Mouse (Mus musculus) adrenal gland, postnatal 14 days (tissue): ENCODE data around the gene Uqcrh. TPM values are rescaled to one million over a fixed set of nuclear protein-coding genes. Genes with fewer than 3 reads are reported as not detected.

Experiments
- DNase-seq: peaks from one replicate; pipeline ENCODE4 v3.0.0; 2021; ENCODE audit warnings: mixed read lengths
- total RNA-seq: library from RNA; stranded (reverse); gene quantifications from 2 replicates; pipeline ENCODE4 v1.2.3, GENCODE M21; 2021

Gene Uqcrh
- total RNA-seq, 1 experiment from 2014 or later = 944 TPM

DNA sequence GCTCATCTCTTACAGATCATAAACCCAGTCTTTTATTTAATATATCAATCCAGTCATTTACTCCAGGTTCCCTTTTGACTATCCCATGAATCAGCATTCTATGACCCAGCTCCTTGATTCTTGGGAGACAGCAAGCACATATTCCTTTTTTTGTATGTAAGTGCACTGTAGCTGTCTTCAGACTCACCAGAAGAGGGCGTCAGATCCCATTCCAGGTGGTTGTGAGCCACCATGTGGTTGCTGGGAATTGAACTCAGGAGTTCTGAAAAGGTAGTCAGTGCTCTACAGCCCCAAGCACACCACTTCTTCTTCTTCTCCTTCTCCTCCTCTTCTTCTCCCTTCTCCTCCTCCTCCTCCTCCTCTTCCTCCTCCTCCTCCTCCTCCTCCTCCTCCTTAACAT, 17.3 kb downstream of the Uqcrh start:
- no peak for DNase-seq

DNA sequence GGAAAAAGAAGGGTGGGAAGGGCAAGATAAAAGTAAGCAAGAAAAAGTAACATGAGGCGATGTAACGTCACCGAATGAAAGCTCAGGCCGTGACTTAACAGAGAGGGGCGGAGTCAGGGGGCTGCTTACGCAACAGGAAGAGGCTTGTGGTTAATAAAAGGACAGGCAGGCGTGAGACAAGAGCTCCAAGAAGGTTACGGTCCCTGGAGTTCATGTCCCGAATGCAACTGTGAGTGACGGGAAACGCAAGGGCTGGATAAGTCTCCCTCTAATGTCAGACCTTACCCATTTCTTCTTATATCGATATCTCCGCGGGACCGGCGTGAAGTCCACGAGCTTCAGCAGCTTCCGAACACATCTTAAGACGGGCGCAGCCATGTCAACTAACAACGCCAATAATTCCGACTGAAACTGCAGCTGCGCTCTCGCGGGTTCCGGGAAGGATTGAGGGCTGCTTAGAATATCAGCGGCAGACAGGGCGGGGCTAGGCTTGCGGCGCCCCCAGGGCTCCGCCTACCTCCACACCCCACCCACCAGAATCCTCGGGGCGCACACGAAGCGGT, 21.4 kb downstream of the Uqcrh start, which contains the start of gene Nsun4:
Nsun4 (minus strand) TSS at position 478 of the 563 bp plus-strand sequence.
- DNase-seq = peak; percentile 95

DNA sequence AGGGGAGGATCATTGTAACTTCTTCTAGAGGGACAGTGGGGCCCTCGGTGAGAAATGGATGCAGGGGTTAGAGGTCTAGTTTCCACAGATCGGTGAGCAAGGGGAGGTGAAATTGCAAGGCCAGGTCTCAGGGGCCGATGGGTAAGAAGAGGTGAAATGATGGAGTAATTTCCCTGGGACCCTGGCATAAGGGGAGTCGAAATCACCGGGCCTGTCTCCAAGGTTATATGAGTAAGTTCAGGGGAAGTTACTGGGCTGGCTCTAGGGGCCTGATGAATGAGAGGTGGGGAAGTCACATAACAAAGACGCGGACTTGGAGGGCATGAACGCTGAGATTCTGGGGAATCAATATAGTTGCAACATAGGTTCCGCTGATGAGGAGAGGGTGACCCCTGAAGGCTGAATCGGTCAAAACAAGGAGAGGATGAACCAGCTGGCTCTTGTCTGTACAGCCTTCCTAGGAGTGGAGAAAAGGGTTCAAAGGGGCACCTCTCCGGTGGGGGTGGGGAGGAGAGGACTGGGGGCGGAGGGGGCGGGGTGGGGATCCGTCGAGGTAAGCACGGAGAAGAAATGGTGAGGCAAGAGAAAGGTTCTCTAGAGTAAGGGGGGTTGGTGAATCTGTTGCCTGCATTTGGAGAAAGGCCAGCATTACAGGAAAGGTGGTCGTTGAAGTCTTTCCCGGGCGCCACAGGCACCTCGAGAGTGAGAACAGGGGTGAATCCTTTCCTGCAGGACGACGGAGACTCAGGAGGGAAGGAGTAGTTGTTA, 22.2 kb downstream of the Uqcrh start:
- peak; percentile 32 for DNase-seq

DNA sequence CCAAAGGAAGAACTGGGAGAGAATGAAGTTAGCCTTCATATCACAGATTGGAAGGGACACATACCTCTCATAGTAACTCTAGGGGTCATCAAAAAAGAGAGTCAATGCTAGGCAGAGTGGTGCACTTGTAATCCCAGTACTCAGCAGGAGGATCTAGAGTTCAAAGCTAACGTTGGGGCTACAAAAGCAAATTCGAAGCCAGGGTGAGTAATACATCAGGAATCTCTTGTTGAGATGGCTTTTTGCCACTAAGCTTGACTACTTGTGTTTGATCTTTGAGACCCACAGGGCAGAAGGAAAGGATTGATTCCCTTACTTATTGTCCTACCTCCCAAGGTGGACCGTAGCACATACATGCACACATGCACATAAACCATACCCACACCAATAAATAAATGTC, 25.7 kb downstream of the Uqcrh start:
- DNase-seq = no peak

DNA sequence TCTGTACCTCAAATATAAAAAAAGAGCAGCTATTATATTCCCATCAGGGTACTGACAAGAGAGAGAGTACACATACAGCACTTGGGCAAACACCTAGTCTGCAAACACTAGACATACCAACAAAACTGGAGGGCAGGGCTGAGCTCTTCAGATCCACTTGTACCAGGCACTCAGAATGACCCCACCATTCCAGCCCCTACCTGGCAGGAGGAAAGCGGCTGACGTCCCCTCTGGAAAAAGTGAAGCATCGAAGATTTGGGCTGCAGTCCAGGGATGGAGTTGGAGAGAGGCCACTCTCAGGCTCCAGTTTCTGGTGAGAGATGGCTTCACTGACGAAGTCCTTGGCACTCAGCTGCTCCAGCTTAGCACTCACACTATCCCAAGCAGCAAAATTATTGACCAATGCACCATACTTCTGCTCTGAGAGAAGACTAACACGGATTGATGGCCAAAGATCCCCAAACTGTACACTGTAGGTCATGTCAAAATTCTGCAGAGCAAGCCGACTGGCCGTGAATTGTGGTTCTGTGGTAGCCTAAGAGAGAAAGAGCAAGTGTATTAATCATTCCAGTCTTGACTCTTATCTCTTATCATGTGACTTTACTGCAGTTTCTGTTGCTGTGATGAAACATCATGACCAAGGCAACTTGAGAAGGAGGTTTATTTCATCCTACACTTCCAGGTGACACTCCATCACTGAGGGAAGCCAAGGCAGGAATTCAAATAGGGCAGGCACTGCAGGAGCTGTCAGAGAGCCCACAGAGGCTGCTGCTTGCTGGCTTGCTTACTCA, 26.5 kb downstream of the Uqcrh start:
- DNase-seq = peak; percentile 37

GRCm38 (mm10) chr4:116047681-116048080, 27.2 kb downstream of the Uqcrh start:
- no peak for DNase-seq

- DNase-seq = no peak
Measured at GRCm38 (mm10) chr4:116046604-116047003, 28.3 kb downstream of the Uqcrh start.

DNA sequence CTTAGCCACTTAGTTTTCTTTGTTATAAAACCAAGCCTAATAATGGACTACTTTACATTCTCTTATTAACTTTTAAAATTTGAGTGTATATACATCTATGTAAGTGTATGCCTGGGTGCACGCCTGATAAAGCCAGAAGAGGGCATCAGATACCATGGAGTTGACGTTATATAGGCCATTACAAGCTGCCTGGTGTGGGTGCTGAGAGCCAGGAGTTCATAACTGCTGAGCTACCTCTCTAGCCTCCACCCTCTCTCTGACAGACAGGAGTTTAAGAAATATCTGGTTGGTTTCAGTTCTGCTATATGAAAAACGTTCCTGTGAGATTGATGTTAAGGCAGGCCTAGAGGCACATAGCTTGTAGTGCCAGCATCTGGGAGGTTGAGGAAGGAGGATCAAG, 32.7 kb downstream of the Uqcrh start:
- no peak for DNase-seq

GRCm38 (mm10) chr4:116040466-116040865, 34.4 kb downstream of the Uqcrh start:
- no peak for DNase-seq

- DNase-seq = no peak
Measured at GRCm38 (mm10) chr4:116033374-116033773, 41.5 kb downstream of the Uqcrh start.

DNA sequence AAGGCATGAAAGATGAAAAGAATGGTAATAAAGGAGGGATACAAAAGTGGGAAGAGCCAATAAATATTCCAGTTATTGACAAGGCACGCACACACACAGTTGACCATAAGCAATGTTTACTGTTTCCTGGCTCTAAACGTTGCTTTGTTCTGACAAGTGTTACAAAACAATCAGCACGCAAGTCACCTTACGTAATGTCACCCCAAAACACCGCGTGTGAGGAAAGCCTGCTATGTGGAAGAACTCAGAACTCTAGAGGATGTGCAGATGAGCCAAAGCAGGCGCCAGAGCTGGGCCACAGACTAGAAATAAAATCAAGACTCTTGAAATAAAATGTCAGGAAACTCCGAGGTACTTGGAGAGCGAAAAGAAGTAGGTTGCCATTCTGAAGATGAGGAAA, 42.0 kb downstream of the Uqcrh start:
- DNase-seq = no peak

DNA sequence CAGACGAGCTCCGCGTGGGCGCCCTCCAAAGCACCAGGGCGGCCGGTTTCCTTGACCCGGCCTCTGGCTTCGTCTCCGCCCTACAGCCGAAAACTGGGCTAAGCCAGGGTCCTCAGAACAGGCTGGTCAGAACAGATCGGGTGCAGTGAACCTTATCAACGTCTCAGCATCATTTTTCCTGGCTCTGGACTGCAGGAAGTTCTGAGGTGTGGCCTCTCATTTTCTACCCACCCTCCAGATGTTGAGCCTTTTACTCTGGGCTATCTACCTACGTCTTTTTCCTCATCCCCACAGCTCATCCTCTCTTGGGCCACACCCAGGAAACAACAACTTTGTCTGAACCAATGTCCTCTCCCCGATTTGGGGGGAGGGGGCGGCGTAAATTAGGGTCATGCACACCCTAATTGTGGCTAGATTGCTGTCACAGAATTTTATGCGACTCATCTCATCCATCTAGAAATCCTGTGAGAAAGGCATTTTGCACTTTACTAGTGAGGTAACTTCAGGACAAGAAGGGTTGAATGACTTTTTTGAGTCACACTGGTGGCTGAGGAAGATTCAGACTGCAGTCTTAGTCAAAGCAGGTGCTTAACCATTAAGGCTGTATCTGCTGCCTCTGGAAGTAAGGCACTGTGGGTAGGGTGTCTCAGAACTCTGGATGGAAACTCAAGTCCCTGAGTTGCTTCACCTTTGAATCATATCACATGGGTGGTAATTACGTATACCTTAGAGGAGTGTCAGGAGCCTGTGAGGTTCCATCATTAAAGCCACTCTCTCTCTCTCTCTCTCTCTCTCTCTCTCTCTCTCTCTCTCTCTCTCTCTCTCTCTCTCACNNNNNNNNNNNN, 56.7 kb downstream of the Uqcrh start, which contains the start of gene Faah:
Faah (minus strand) TSS at position 25 of the 845 bp plus-strand sequence.
- no peak for DNase-seq

GRCm38 (mm10) chr4:116017300-116017901, 57.5 kb downstream of the Uqcrh start:
- DNase-seq = peak; percentile 90

Other genes with a start within 250 kb of the Uqcrh start
- gene Mob3c, start 247.0 kb downstream of the Uqcrh start, total RNA-seq = 10.2 and 12.4 TPM in 2 replicates
- gene Mknk1, start 235.9 kb downstream of the Uqcrh start, total RNA-seq = 29.3 and 42.4 TPM in 2 replicates
- gene Kncn, start 190.7 kb downstream of the Uqcrh start, total RNA-seq = not detected in 2 replicates
- gene 6430628N08Rik, start 184.4 kb downstream of the Uqcrh start, total RNA-seq = not detected in 2 replicates
- gene Dmbx1, start 135.1 kb downstream of the Uqcrh start, total RNA-seq = not detected in 2 replicates
- 5.6 and 9.9 TPM in 2 replicates for gene Faah, start 57.1 kb downstream of the Uqcrh start, total RNA-seq
- gene Nsun4, start 21.2 kb downstream of the Uqcrh start, total RNA-seq = 23.8 and 25.3 TPM in 2 replicates
- 61.8 and 67.4 TPM in 2 replicates for gene Lrrc41, start 198 bp upstream of the Uqcrh start, total RNA-seq
- gene Rad54l, start 48.6 kb upstream of the Uqcrh start, total RNA-seq = 4.5 and 5.2 TPM in 2 replicates
- 65.8 and 75.2 TPM in 2 replicates for gene Pomgnt1, start 48.8 kb upstream of the Uqcrh start, total RNA-seq
- 12.4 and 18.1 TPM in 2 replicates for gene Lurap1, start 76.3 kb upstream of the Uqcrh start, total RNA-seq
- gene Tspan1, start 92.5 kb upstream of the Uqcrh start, total RNA-seq = not detected in 2 replicates
- gene 1700042G07Rik, start 98.3 kb upstream of the Uqcrh start, total RNA-seq = not detected in 2 replicates
- not detected in 2 replicates for gene Gm49337, start 98.3 kb upstream of the Uqcrh start, total RNA-seq
- 15.1 and 18.9 TPM in 2 replicates for gene Pik3r3, start 146.5 kb upstream of the Uqcrh start, total RNA-seq